Mouse (Mus musculus): ENCODE measurements around the gene Elavl1.

- TF ChIP-seq POLR2A (IDR thresholded peaks at IDR 0.05; ENCODE audit: extremely low read depth, insufficient read depth, low read length) (no peak), CTCF (IDR thresholded peaks at IDR 0.05; ENCODE audit: extremely low read depth, insufficient read depth, low read length) (no peak)
These were observed 57.6 kb downstream of the Elavl1 start for GRCm38 (mm10) chr8:4267627-4268026.
